Mouse (Mus musculus) embryonic facial prominence, embryonic 12.5 days (tissue): ENCODE measurements around the gene Atp1b2. TPM values are rescaled to one million over a fixed set of nuclear protein-coding genes. Genes with fewer than 3 reads are reported as not detected.
A peak's percentile ranks its signal among the peaks of the same experiment; 100 is the strongest.

Experiments
- ATAC-seq: fragments of 200-750 bp; cut with Nextera tagmentation; 2 replicates; pipeline ENCODE4 v1.8.0; 2017; ENCODE audit not compliant: insufficient number of reproducible peaks, insufficient read depth, low FRiP score, low TSS enrichment
- H3K27ac ChIP-seq: fragments of 300-500 bp; sonication (generic); 2 replicates; pipeline ENCODE4 v1.5.1; 2016; ENCODE audit warnings: mild to moderate bottlenecking
- H3K27me3 ChIP-seq: fragments of 300-500 bp; sonication (generic); 2 replicates; pipeline ENCODE4 v1.6.1; 2016; ENCODE audit warnings: mild to moderate bottlenecking, moderate library complexity
- H3K36me3 ChIP-seq: fragments of 300-500 bp; sonication (generic); 2 replicates; pipeline ENCODE4 v1.6.1; 2016; ENCODE audit warnings: mild to moderate bottlenecking
- H3K4me1 ChIP-seq: fragments of 300-500 bp; sonication (generic); 2 replicates; pipeline ENCODE4 v1.6.1; 2016
- H3K4me2 ChIP-seq: fragments of 300-500 bp; sonication (generic); replicated peaks from 2 replicates; pipeline ENCODE4 v1.6.1; 2016; ENCODE audit warnings: mild to moderate bottlenecking, moderate library complexity
- H3K4me3 ChIP-seq: fragments of 300-500 bp; sonication (generic); 2 replicates; pipeline ENCODE4 v1.5.1; 2016; ENCODE audit warnings: mild to moderate bottlenecking
- H3K9ac ChIP-seq: fragments of 300-500 bp; sonication (generic); 2 replicates; pipeline ENCODE4 v1.6.1; 2016; ENCODE audit warnings: mild to moderate bottlenecking, moderate library complexity
- H3K9me3 ChIP-seq: fragments of 300-500 bp; sonication (generic); 2 replicates; pipeline ENCODE4 v1.6.1; 2016; ENCODE audit warnings: mild to moderate bottlenecking, moderate library complexity
- WGBS: fragments of 180-500 bp; shearing (Covaris S2); methylation state at CpG from one replicate; pipeline ENCODE4 v1.1.7; 2016; 5-methylcytosine and 5-hydroxymethylcytosine counted together
- microRNA counts: library from miRNA; unstranded; fragments of <30 nt; microRNA quantifications from one replicate; lab custom pipeline; 2017
- microRNA-seq: library from miRNA; unstranded; fragments of <30 nt; microRNA quantifications from one replicate; pipeline ENCODE4, GENCODE M21; 2017
- polyA plus RNA-seq: library from polyadenylated mRNA; unstranded; fragments of >200 nt; fragmentation: Nextera tagmentation; extraction: Ambion mirVana; gene quantifications from 2 replicates; pipeline ENCODE4 v1.2.1, GENCODE M21; 2016

Gene Atp1b2
- polyA plus RNA-seq, 1 experiment from 2014 or later, result 5.3 TPM

GRCm38 (mm10) chr11:69554539-69555140 is 51.1 kb downstream of the Atp1b2 start:
- Histone ChIP-seq H3K27me3 (0 out of 2 replicates have a peak, but pooled peaks cover under 1% of the 10 kb centered on the region), H3K4me2 (no peak overlapping the region), H3K4me1 (peaks cover 41% of the 10 kb centered on the region), H3K9ac (no peak overlapping the region), H3K9me3 (no peaks in the 10 kb centered on the region), H3K27ac (no peak overlapping the region), H3K4me3 (no peak overlapping the region), H3K36me3 (peaks cover 24% of the 10 kb centered on the region)
- ATAC-seq, result no peak
- 80% methylated on average over 5 of the region's 5 CpGs for WGBS

GRCm38 (mm10) chr11:69553341-69553721 is 52.4 kb downstream of the Atp1b2 start:
- peaks cover 24% of the 10 kb centered on the region for H3K36me3 ChIP-seq
- peaks cover 44% of the 10 kb centered on the region for H3K4me1 ChIP-seq
- no peak overlapping the region; the same call in 1 of the 2 replicates for H3K27ac ChIP-seq
- H3K4me3 ChIP-seq, result no peak overlapping the region
- no peak overlapping the region for H3K9ac ChIP-seq
- no peak overlapping the region; the same call in 1 of the 2 replicates for H3K4me2 ChIP-seq
- no peaks in the 10 kb centered on the region for H3K9me3 ChIP-seq
- no peak for ATAC-seq
- H3K27me3 ChIP-seq, result peaks cover 10% of the 10 kb centered on the region
- 4% methylated on average over 2 of the region's 2 CpGs for WGBS

GRCm38 (mm10) chr11:69552622-69553340 is 53.0 kb downstream of the Atp1b2 start:
- Histone ChIP-seq H3K36me3 (peaks cover 24% of the 10 kb centered on the region), H3K9me3 (no peaks in the 10 kb centered on the region), H3K27ac (no peak overlapping the region; the same call in 1 of the 2 replicates), H3K4me2 (no peak overlapping the region; the same call in 1 of the 2 replicates), H3K27me3 (peaks cover 10% of the 10 kb centered on the region), H3K9ac (no peak overlapping the region), H3K4me3 (no peak overlapping the region), H3K4me1 (peaks cover 40% of the 10 kb centered on the region)
- WGBS, result 20% methylated on average over 14 of the region's 14 CpGs
- ATAC-seq, result peak; percentile 38; the same call in 1 of the 2 replicates

GRCm38 (mm10) chr11:69551310-69551709 is 54.4 kb downstream of the Atp1b2 start:
- whole genome bisulfite sequencing, result 62% methylated on average over 4 of the region's 4 CpGs
- Histone ChIP-seq H3K4me2 (no peak overlapping the region), H3K4me3 (no peak overlapping the region), H3K27ac (no peak overlapping the region), H3K27me3 (peaks cover 10% of the 10 kb centered on the region), H3K9ac (no peak overlapping the region), H3K36me3 (peaks cover 21% of the 10 kb centered on the region), H3K4me1 (peaks cover 35% of the 10 kb centered on the region), H3K9me3 (no peaks in the 10 kb centered on the region)
- ATAC-seq, result no peak

MicroRNAs encoded within 50 kb of the gene (microRNA counts, 519-probe panel; counts per million panel counts)
- microRNA mmu-miR-467f (lab: Ali Mortazavi, UCI), result 1,609 counts per million, percentile 66 among the panel's probes with 10 or more counts

Small RNA genes within 50 kb of the gene (microRNA-seq; reads per million reads assigned to microRNA genes)
- not detected for gene Mir467f

Other genes with a start within 250 kb of the Atp1b2 start
- gene Chd3, start 236.5 kb downstream of the Atp1b2 start, polyA plus RNA-seq, result 130 and 135 TPM in 2 replicates
- gene Naa38, start 210.5 kb downstream of the Atp1b2 start, polyA plus RNA-seq, result 126 and 129 TPM in 2 replicates
- gene Cyb5d1, start 210.3 kb downstream of the Atp1b2 start, polyA plus RNA-seq, result 44.6 and 50.0 TPM in 2 replicates
- 18.1 and 21.3 TPM in 2 replicates for gene Tmem88, start 207.7 kb downstream of the Atp1b2 start, polyA plus RNA-seq
- 42.3 and 43.4 TPM in 2 replicates for gene Kdm6b, start 192.3 kb downstream of the Atp1b2 start, polyA plus RNA-seq
- gene Dnah2, start 56.8 kb downstream of the Atp1b2 start, polyA plus RNA-seq, result 2.4 and 2.8 TPM in 2 replicates
- gene Efnb3, start 45.7 kb downstream of the Atp1b2 start, polyA plus RNA-seq, result 57.0 and 61.9 TPM in 2 replicates
- 29.4 and 36.2 TPM in 2 replicates for gene Wrap53, start 25.7 kb downstream of the Atp1b2 start, polyA plus RNA-seq
- 159 and 161 TPM in 2 replicates for gene Trp53, start 25.6 kb downstream of the Atp1b2 start, polyA plus RNA-seq
- not detected in 2 replicates for gene Shbg, start 12.0 kb upstream of the Atp1b2 start, polyA plus RNA-seq
- gene Sat2, start 16.1 kb upstream of the Atp1b2 start, polyA plus RNA-seq, result 25.4 and 25.8 TPM in 2 replicates
- 52.2 and 58.4 TPM in 2 replicates for gene Fxr2, start 27.0 kb upstream of the Atp1b2 start, polyA plus RNA-seq
- 0.36 TPM in 1 of 2 replicates, not detected in the other for gene Sox15, start 49.4 kb upstream of the Atp1b2 start, polyA plus RNA-seq
- gene Mpdu1, start 56.7 kb upstream of the Atp1b2 start, polyA plus RNA-seq, result 63.3 and 67.9 TPM in 2 replicates
- 8.0 and 8.5 TPM in 2 replicates for gene Cd68, start 60.2 kb upstream of the Atp1b2 start, polyA plus RNA-seq
- 561 and 632 TPM in 2 replicates for gene Eif4a1, start 66.5 kb upstream of the Atp1b2 start, polyA plus RNA-seq
- 134 and 147 TPM in 2 replicates for gene Senp3, start 76.1 kb upstream of the Atp1b2 start, polyA plus RNA-seq
- gene Tnfsf13, start 79.8 kb upstream of the Atp1b2 start, polyA plus RNA-seq, result 0.50 TPM in 2 replicates
- gene Tnfsf12, start 89.9 kb upstream of the Atp1b2 start, polyA plus RNA-seq, result 3.1 and 3.9 TPM in 2 replicates
- 2.5 and 3.5 TPM in 2 replicates for gene Tnfsfm13, start 90.2 kb upstream of the Atp1b2 start, polyA plus RNA-seq
- 27.9 and 32.7 TPM in 2 replicates for gene Polr2a, start 152.7 kb upstream of the Atp1b2 start, polyA plus RNA-seq
- not detected in 2 replicates for gene Slc35g3, start 156.0 kb upstream of the Atp1b2 start, polyA plus RNA-seq
- gene Zbtb4, start 160.0 kb upstream of the Atp1b2 start, polyA plus RNA-seq, result 2.1 and 2.4 TPM in 2 replicates
- gene Chrnb1, start 190.0 kb upstream of the Atp1b2 start, polyA plus RNA-seq, result 11.1 and 11.9 TPM in 2 replicates
- gene Fgf11, start 195.9 kb upstream of the Atp1b2 start, polyA plus RNA-seq, result 1.7 and 2.2 TPM in 2 replicates
- gene Tmem102, start 199.7 kb upstream of the Atp1b2 start, polyA plus RNA-seq, result 2.9 and 3.0 TPM in 2 replicates
- not detected in 2 replicates for gene Gm39566, start 209.4 kb upstream of the Atp1b2 start, polyA plus RNA-seq
- gene Spem2, start 212.5 kb upstream of the Atp1b2 start, polyA plus RNA-seq, result not detected in 2 replicates
- 0.29 and 0.58 TPM in 2 replicates for gene Spem1, start 216.2 kb upstream of the Atp1b2 start, polyA plus RNA-seq
- gene Nlgn2, start 231.8 kb upstream of the Atp1b2 start, polyA plus RNA-seq, result 13.0 and 13.1 TPM in 2 replicates
- 351 and 399 TPM in 2 replicates for gene Tmem256, start 232.6 kb upstream of the Atp1b2 start, polyA plus RNA-seq
- gene Plscr3, start 240.4 kb upstream of the Atp1b2 start, polyA plus RNA-seq, result 122 and 127 TPM in 2 replicates